Mouse (Mus musculus) stomach, postnatal 0 days (tissue): ENCODE measurements around the gene Plb1. TPM values are rescaled to one million over a fixed set of nuclear protein-coding genes. Genes with fewer than 3 reads are reported as not detected.

ENCODE experiments used
- ATAC-seq: fragments of 200-750 bp; cut with Nextera tagmentation; 2 replicates; pipeline ENCODE4 v1.8.0; 2017; ENCODE audit not compliant: low FRiP score, low TSS enrichment
- DNase-seq: peaks from one replicate; pipeline ENCODE4 v3.0.0-alpha.2; 2016; ENCODE audit warnings: low spot score
- H3K27ac ChIP-seq: fragments of 300-500 bp; sonication (generic); replicated peaks from 2 replicates; pipeline ENCODE4 v1.5.1; 2014; ENCODE audit warnings: mild to moderate bottlenecking, control low read depth
- H3K27me3 ChIP-seq: fragments of 300-500 bp; sonication (generic); 2 replicates; pipeline ENCODE4 v1.6.1; 2014; ENCODE audit warnings: low read length; ENCODE audit not compliant: control insufficient read depth, insufficient read depth
- H3K36me3 ChIP-seq: fragments of 300-500 bp; sonication (generic); 2 replicates; pipeline ENCODE4 v1.6.1; 2014; ENCODE audit warnings: low read length, mixed read lengths; ENCODE audit not compliant: control insufficient read depth, insufficient read depth
- H3K4me1 ChIP-seq: fragments of 300-500 bp; sonication (generic); replicated peaks from 2 replicates; pipeline ENCODE4 v1.6.1; 2014; ENCODE audit warnings: antibody characterized with exemption; ENCODE audit not compliant: control insufficient read depth, insufficient read depth
- H3K4me2 ChIP-seq: fragments of 300-500 bp; sonication (generic); replicated peaks from 2 replicates; pipeline ENCODE4 v1.6.1; 2014; ENCODE audit warnings: low read depth, mild to moderate bottlenecking, control low read depth, moderate library complexity
- H3K4me3 ChIP-seq: fragments of 300-500 bp; sonication (generic); 2 replicates; pipeline ENCODE4 v1.5.1; 2014; ENCODE audit warnings: low read depth, low read length, control low read depth
- H3K9ac ChIP-seq: fragments of 300-500 bp; sonication (generic); 2 replicates; pipeline ENCODE4 v1.6.1; 2014; ENCODE audit warnings: mild to moderate bottlenecking, low read length, control low read depth, mixed read lengths
- H3K9me3 ChIP-seq: fragments of 300-500 bp; sonication (generic); 2 replicates; pipeline ENCODE4 v1.6.1; 2016; ENCODE audit warnings: low read length; ENCODE audit not compliant: control insufficient read depth
- CTCF ChIP-seq: IDR thresholded peaks from 2 replicates; pipeline ENCODE4 v1.5.1; 2016; ENCODE audit warnings: antibody characterized with exemption, low read depth, mild to moderate bottlenecking, moderate library complexity
- EP300 ChIP-seq: optimal IDR thresholded peaks from 2 replicates; pipeline ENCODE3; 2016; ENCODE audit warnings: antibody characterized with exemption
- WGBS: fragments of 180-500 bp; shearing (Covaris S2); extraction: QIAGEN DNeasy Blood & Tissue Kit; methylation state at CpG from one replicate; pipeline ENCODE4 v1.1.7; 2014; 5-methylcytosine and 5-hydroxymethylcytosine counted together
- polyA plus RNA-seq: library from polyadenylated mRNA; unstranded; fragments of >200 nt; fragmentation: Nextera tagmentation; extraction: Ambion mirVana; gene quantifications from 2 replicates; pipeline ENCODE4 v1.2.1, GENCODE M21; 2015

Plb1 gene
- polyA plus RNA-seq, 1 experiment from 2014 or later = 14.1 TPM

DNA sequence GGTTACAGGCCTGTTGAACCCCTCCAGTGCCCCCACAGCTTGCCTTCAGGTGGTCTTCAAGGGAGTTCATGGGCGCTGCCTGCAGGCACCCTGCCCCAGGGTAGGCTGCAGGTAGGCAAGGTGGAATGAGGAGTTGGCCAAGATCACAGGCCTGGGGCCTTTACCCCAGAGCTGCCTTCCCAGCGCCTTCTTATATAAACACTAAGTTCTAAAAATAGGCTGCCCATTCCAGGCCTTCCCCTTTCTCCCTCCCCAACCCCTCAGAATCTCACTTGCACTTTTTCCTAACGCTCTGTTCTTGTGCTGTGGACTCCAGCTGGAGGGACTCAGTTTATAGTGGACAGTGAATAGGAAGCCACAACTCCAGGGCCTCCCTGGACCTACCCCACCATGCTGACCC, 117.2 kb downstream of the Plb1 start:
- H3K4me3 ChIP-seq = no peak overlapping the region
- peaks cover 31% of the 10 kb centered on the region for H3K4me1 ChIP-seq
- peak overlapping the region; percentile 88 for H3K27ac ChIP-seq
- H3K36me3 ChIP-seq = no peaks in the 10 kb centered on the region
- ATAC-seq (peak; percentile 36), DNase-seq (peak; percentile 67)
- WGBS = 28% methylated on average over 3 of the region's 3 CpGs
- peak overlapping the region; percentile 2 for H3K4me2 ChIP-seq
- H3K9me3 ChIP-seq = no peaks in the 10 kb centered on the region
- TF ChIP-seq EP300 (no peak), CTCF (no peak)
- H3K27me3 ChIP-seq = no peaks in the 10 kb centered on the region
- 0 out of 2 replicates have a peak overlapping the region, but pooled peaks have one; percentile 23 for H3K9ac ChIP-seq

DNA sequence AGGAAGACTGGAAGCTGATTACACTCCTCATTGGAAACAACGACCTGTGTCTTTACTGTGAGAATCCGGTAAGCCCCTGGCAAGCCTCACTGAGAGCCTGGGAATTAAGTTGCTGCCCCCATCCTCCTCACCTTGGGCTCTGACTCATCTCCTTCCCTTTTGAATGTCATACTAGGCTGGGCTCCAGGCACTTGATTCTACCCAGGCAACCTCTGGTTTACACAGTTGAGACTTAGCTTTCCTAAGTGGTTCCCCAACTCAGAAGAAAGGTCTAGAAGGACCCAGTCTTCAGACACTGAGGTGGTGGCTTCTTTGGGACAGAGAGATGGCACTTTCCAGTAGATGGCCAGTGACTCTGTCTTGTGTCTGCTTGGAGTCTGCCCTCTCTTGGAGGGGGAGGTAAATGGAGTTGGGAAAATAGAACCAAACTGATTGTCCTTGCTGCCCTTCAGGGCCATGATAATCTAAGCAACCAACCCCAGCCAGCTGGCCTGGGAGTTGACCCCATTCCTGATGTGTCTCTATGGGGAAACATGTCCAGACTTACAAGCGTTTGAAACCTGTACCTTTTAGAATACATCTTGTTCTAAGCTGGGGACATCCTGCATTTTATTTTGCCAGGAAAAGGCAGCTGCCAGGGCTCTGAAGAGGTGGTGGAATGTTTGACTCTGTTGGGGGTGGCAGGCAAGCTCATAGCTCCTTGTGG, 118.2 kb downstream of the Plb1 start:
- peaks cover 31% of the 10 kb centered on the region for H3K4me1 ChIP-seq
- no peak overlapping the region for H3K9ac ChIP-seq
- ATAC-seq (no peak), DNase-seq (no peak)
- H3K27ac ChIP-seq = peak overlapping the region; percentile 88
- WGBS = 57% methylated on average over 3 of the region's 3 CpGs
- no peak overlapping the region for H3K4me3 ChIP-seq
- no peaks in the 10 kb centered on the region for H3K9me3 ChIP-seq
- TF ChIP-seq EP300 = no peak
- TF ChIP-seq CTCF = no peak
- no peaks in the 10 kb centered on the region for H3K27me3 ChIP-seq
- no peaks in the 10 kb centered on the region for H3K36me3 ChIP-seq
- no peak overlapping the region for H3K4me2 ChIP-seq

- no peak for ATAC-seq
- Histone ChIP-seq H3K4me2 (no peak overlapping the region), H3K27ac (peak overlapping the region; percentile 24; the same call in 1 of the 2 replicates), H3K4me3 (no peak overlapping the region), H3K27me3 (no peaks in the 10 kb centered on the region), H3K9ac (no peak overlapping the region), H3K9me3 (no peaks in the 10 kb centered on the region), H3K4me1 (peaks cover 31% of the 10 kb centered on the region), H3K36me3 (no peaks in the 10 kb centered on the region)
- 76% methylated on average over 4 of the region's 4 CpGs for WGBS
- DNase-seq = no peak
- TF ChIP-seq EP300 = no peak
- no peak for TF ChIP-seq CTCF
Observed at GRCm38 (mm10) chr5:32351721-32352465, 119.4 kb downstream of the Plb1 start.

- H3K27ac ChIP-seq = peak overlapping the region; percentile 41
- no peaks in the 10 kb centered on the region for H3K9me3 ChIP-seq
- no peak for TF ChIP-seq EP300
- H3K9ac ChIP-seq = no peak overlapping the region
- no peak overlapping the region for H3K4me2 ChIP-seq
- H3K36me3 ChIP-seq = no peaks in the 10 kb centered on the region
- ATAC-seq = no peak
- H3K27me3 ChIP-seq = no peaks in the 10 kb centered on the region
- WGBS = 67% methylated on average over 3 of the region's 3 CpGs
- no peak overlapping the region for H3K4me3 ChIP-seq
- peaks cover 31% of the 10 kb centered on the region for H3K4me1 ChIP-seq
- no peak for DNase-seq
Observed at GRCm38 (mm10) chr5:32352845-32353244, 120.3 kb downstream of the Plb1 start.

DNA sequence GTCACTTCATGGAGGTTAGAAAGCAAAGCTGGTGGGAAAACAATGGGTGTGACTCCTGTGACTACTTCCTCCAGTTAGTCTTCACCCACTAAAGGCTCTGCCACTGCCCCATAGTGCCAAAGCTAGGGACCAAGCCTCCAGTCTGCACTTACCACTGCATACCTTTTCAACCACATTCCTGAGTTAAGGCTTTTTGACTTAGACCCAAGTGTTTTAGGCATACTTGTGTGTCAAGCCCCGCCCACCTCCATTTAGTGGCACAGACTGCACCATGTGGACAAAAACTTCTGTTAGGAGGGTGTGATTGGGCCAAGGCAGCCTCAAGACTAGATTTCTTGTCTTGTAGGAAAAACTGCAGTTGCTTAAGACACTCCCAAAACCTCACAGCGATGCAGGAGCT, 120.8 kb downstream of the Plb1 start:
- H3K9ac ChIP-seq = no peak overlapping the region
- peaks cover 31% of the 10 kb centered on the region for H3K4me1 ChIP-seq
- no peak overlapping the region for H3K4me2 ChIP-seq
- ATAC-seq = no peak
- TF ChIP-seq EP300 (no peak), CTCF (no peak)
- peak; percentile 44 for DNase-seq
- H3K9me3 ChIP-seq = no peaks in the 10 kb centered on the region
- no peaks in the 10 kb centered on the region for H3K36me3 ChIP-seq
- peak overlapping the region; percentile 41 for H3K27ac ChIP-seq
- WGBS = 62% methylated on average over 2 of the region's 2 CpGs
- no peak overlapping the region for H3K4me3 ChIP-seq
- H3K27me3 ChIP-seq = no peaks in the 10 kb centered on the region

- Histone ChIP-seq H3K36me3 (no peaks in the 10 kb centered on the region), H3K9ac (no peak overlapping the region), H3K4me3 (no peak overlapping the region), H3K9me3 (no peaks in the 10 kb centered on the region), H3K4me2 (no peak overlapping the region), H3K27ac (no peak overlapping the region), H3K27me3 (no peaks in the 10 kb centered on the region), H3K4me1 (no peaks in the 10 kb centered on the region; the same call in 1 of the 2 replicates)
- no peak for ATAC-seq
- 68% methylated on average over 4 of the region's 4 CpGs for WGBS
- TF ChIP-seq EP300 (no peak), CTCF (no peak)
- no peak for DNase-seq
Observed at GRCm38 (mm10) chr5:32360511-32360910, 128.0 kb downstream of the Plb1 start.
